Mouse (Mus musculus) inflammation-experienced regulatory T-cells, adult 6 months (primary cell): Measurements from ENCODE around the gene Heatr6. TPM values are rescaled to one million over a fixed set of nuclear protein-coding genes. Genes with fewer than 3 reads are reported as not detected.

Experiments used
- ATAC-seq: one replicate; pipeline ENCODE4 v1.8.0; 2017
- polyA plus RNA-seq, 3 experiments: library from polyadenylated mRNA; unstranded; fragments of 100-300 nt; shearing (Covaris generic); gene quantifications; one replicate each; pipeline ENCODE4 v1.2.1; 2017

Heatr6 gene
- polyA plus RNA-seq, 3 experiments from 2014 or later: 28.7 to 42.7 (median 36.0) TPM

DNA sequence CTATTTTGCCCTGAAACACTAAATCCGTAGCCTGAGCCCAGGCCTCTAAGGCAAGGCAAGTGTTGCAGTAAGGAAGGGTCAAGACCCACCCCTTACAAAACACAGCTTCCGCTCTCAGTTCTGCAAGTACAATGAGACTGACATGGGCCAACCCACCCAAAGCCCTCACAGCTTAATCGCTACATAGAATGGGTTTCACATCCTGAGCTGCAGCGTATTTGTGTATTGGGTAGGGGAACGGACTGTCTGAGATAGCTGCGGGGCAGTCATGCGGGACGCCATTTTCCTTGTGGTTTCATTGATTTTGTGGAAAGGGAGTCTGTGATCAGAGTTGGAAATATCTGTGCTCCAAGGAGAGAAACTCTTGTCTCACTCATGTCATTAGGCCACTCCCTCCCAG, 56.9 kb downstream of the Heatr6 start:
- no peak for ATAC-seq

DNA sequence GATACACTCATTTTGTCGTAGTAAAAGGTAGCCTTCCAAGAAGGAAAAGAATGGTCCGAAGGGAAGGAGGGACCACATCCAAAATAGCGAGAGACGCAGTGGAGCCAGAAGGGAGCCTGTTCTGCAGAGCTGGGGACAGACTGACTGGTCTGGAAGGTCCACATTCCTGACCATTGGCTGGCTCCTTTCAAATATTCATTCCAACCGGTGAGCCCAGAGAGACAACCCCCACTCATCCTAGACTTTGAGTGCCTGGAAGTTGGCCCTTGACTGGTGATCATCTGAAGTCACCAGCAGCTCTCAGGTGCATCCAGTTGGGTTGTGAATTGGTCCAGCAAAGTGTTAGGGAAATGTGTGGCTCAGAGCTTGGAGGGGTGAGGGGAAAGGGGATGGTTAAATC, 61.7 kb downstream of the Heatr6 start:
- ATAC-seq: no peak

DNA sequence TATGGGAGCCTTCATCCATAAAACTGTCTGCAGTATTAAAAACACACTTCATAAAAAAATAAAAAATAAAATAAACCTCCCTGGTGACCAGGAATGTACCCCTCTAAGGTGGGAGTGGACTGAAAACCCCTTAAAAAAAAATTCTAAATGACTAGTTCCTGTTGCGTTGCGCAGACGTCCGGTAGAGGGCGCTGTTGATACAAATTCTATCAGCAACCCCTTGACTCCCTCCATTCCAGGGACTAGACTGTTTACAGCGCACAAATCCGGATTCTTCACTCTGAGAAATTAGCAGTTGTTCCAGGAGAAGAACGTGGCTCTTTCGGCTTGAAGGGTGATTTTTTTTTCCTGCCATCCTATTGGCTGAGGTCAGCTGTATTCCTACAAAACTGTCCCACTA, 62.1 kb downstream of the Heatr6 start:
- no peak for ATAC-seq

- no peak for ATAC-seq
These were observed 63.6 kb downstream of the Heatr6 start for GRCm38 (mm10) chr11:83817048-83817447.

GRCm38 (mm10) chr11:83817994-83818393, 64.5 kb downstream of the Heatr6 start:
- ATAC-seq: no peak

GRCm38 (mm10) chr11:83818591-83819127, 65.2 kb downstream of the Heatr6 start:
- ATAC-seq: no peak

GRCm38 (mm10) chr11:83819806-83820483, 66.4 kb downstream of the Heatr6 start:
- ATAC-seq: no peak

DNA sequence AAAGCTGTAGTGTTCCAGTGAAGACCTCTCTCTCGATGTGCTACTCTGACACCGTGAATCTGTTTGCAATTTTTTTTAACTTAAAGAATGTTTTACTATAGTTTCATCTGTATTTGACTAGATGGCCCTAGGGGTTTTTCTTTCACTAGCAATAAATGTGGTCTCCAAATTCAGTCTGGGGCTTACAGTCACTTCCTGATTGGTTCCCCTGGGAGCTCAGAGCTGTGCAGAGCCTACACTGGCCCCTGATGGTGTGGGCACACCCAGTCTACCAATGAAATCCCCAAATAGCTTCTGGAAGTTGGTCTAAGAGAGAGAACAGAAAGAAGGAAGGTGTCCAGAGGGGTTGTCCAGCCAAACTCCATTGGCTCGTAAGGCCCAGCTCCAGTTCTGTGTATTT, 72.6 kb downstream of the Heatr6 start:
- no peak for ATAC-seq

- no peak for ATAC-seq
These were observed 75.2 kb downstream of the Heatr6 start for GRCm38 (mm10) chr11:83828553-83829142.

GRCm38 (mm10) chr11:83832389-83832788, 78.9 kb downstream of the Heatr6 start:
- ATAC-seq: no peak

Other genes starting within 250 kb of the Heatr6 start
- 1 to 10 TPM in 1 of 3 experiments, under 1 TPM in 1, not detected in 1; 0.24 to 6.5 TPM for gene Heatr9, start 231.5 kb upstream of the Heatr6 start, polyA plus RNA-seq
- gene Ccl5, start 223.2 kb upstream of the Heatr6 start, polyA plus RNA-seq: 1,000 to 10,000 TPM in 1 of 3 experiments, 100 to 1,000 TPM in 2; 180 to 6,393 (median 256) TPM
- gene Ccl9, start 175.1 kb upstream of the Heatr6 start, polyA plus RNA-seq: not detected
- gene Ccl6, start 160.6 kb upstream of the Heatr6 start, polyA plus RNA-seq: 1 to 10 TPM in 1 of 3 experiments, not detected in 2; 1.3 TPM
- not detected for gene Rpl9-ps1, start 108.1 kb upstream of the Heatr6 start, polyA plus RNA-seq
- gene Ccl3, start 104.3 kb upstream of the Heatr6 start, polyA plus RNA-seq: 10 to 100 TPM in 1 of 3 experiments, 1 to 10 TPM in 1, under 1 TPM in 1; 0.75 to 40.0 (median 1.2) TPM
- 100 to 1,000 TPM in 1 of 3 experiments, 1 to 10 TPM in 2; 6.4 to 184 (median 8.0) TPM for gene Ccl4, start 91.1 kb upstream of the Heatr6 start, polyA plus RNA-seq
- 1 to 10 TPM in 2 of 3 experiments, under 1 TPM in 1; 0.90 to 1.9 (median 1.4) TPM for gene Wfdc17, start 49.7 kb upstream of the Heatr6 start, polyA plus RNA-seq
- gene Wfdc18, start 44.7 kb upstream of the Heatr6 start, polyA plus RNA-seq: not detected
- not detected for gene Wfdc21, start 6.8 kb upstream of the Heatr6 start, polyA plus RNA-seq
- gene Hnf1b, start 96.4 kb downstream of the Heatr6 start, polyA plus RNA-seq: not detected
- gene Ddx52, start 188.4 kb downstream of the Heatr6 start, polyA plus RNA-seq: 10 to 100 TPM; 75.0 to 84.6 (median 81.7) TPM
- 10 to 100 TPM in 2 of 3 experiments, 1 to 10 TPM in 1; 6.3 to 11.0 (median 10.4) TPM for gene Synrg, start 210.7 kb downstream of the Heatr6 start, polyA plus RNA-seq